Mouse (Mus musculus) liver, postnatal 0 days (tissue): ENCODE measurements around the gene Doxl2.

Source experiments
- CTCF ChIP-seq: sonication (generic); IDR thresholded peaks from 2 replicates; pipeline ENCODE4 v1.5.1; 2016; ENCODE audit warnings: antibody characterized with exemption, low read depth
- EP300 ChIP-seq: IDR thresholded peaks from 2 replicates; pipeline ENCODE4 v1.6.1; 2016; ENCODE audit warnings: antibody characterized with exemption, low read depth, mild to moderate bottlenecking

DNA sequence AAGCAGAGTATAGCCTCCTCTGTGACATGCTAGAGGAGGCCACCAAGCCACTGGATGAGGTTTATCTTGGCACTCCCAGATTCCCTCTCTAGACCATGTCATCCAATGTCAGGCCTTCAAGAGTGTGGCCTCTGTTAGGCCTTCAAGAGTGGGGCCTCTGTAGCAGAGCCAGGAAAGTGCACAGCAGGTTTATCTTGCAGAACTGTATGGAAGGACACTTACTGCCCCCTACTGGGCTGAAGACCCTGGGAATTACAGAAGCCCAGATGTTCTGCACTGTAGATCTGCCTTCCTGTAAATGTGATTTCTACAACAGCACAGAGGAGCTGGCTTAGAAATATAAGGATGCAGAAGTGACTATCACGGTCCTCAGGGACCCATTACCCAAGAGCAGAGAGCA, 19.8 kb upstream of the Doxl2 start:
- TF ChIP-seq CTCF = peak; percentile 72
- TF ChIP-seq EP300 = no peak
